Mouse (Mus musculus): ENCODE measurements at regions not wholly inside any gene's neighbourhood (a gene's known extent, or its start where the extent isn't known, plus 50 kb on each side); places are given as distances from the start of the nearest gene placed in this dataset.

DNA sequence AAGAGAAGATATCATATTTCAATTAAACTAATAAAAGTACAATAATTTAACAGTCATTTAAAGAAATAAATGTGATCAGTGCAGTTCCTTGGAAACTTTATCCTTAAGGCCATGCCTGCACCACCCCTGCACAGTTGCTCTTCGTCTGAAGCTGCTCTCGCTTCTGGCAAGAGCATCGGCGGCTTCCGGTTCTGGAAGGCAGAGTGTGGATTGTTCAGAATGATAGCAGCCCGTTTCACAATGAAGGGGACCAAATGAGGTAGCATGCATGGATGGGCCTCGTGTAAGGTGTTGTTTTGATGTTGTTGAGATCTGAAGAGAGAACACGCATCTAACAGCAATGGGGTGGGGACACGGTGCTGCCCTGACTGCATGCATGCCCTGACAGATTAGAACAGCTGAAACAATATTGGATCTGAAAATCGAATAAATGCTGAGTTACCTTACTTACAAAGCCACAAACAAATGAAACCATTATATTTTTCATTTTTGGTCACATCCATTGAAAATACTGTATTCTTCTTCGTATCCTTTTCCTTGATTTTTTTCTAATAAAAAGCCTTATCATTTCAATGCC is 154.3 kb downstream of the Fam198b start:
- H3K4me1 ChIP-seq (ENCODE audit: control insufficient read depth, insufficient read depth) = no peaks in the 10 kb centered on the region

DNA sequence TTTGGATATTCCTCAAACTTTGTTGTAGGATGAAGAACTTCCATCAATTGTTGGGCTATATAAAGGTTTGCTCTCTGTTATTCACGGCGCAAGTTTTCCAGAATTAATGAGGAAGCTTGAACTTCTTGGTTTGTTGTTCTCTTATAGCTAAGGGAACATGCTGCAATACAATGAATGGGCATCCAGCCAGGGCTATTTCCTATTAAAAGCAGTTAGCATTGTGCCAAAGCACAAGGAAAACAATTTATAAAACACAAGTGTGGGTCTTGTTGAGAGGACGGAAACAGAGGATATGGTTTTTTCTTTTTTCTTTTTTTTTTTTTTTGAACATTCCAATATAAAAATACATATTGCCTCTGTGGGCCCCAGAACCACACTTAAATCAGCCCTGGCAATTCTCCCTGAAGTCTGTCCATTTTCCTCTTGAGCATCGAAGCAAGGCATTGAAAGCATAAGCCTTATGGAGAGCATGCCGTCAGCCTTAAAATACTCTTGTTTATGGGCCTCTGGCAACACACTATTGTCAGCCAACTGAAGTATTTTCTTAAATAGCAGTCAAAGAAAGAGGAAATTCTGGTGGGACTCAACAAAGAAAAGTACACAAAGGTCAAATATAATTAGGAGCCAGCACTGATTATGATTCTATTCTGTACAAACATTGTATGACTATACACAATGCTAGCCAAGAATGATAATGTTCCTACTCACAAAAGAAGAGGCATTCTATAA is 158.6 kb downstream of the Fam198b start:
- Histone ChIP-seq H3K9ac (replicated peaks; ENCODE audit: low read depth, low read length) (no peak overlapping the region), H3K36me3 (replicated peaks; ENCODE audit: control insufficient read depth, insufficient read depth, low read length) (no peaks in the 10 kb centered on the region), H3K9me3 (replicated peaks; ENCODE audit: control insufficient read depth, low read length) (0 out of 2 replicates have a peak, but pooled peaks cover 3% of the 10 kb centered on the region), H3K4me2 (ENCODE audit: low read depth, low read length) (no peak overlapping the region), H3K27ac (ENCODE audit: low read depth) (peak overlapping the region; percentile 67), H3K27me3 (ENCODE audit: control insufficient read depth, insufficient read depth, low read length) (no peaks in the 10 kb centered on the region), H3K4me3 (ENCODE audit: low read depth, low read length) (no peak overlapping the region), H3K4me1 (ENCODE audit: control insufficient read depth, insufficient read depth) (no peaks in the 10 kb centered on the region)
- DNase-seq (ENCODE audit: low spot score) (peak; percentile 77), ATAC-seq (ENCODE audit: insufficient read depth, low read depth) (peak; percentile 77)
- TF ChIP-seq EP300 (IDR thresholded peaks at IDR 0.05; ENCODE audit: low read depth) (peak; percentile 90), CTCF (IDR thresholded peaks at IDR 0.05; ENCODE audit: low read depth) (no peak)
- WGBS = 41% methylated on average over 5 of the region's 5 CpGs

More for the DNA sequence above, 154.3 kb downstream of the Fam198b start:
- no peaks in the 10 kb centered on the region for H3K27me3 ChIP-seq (ENCODE audit: control insufficient read depth, insufficient read depth, low read length)
- H3K9me3 ChIP-seq (replicated peaks; ENCODE audit: control insufficient read depth, low read length) = no peaks in the 10 kb centered on the region
- DNase-seq (ENCODE audit: low spot score) = no peak
- H3K4me3 ChIP-seq (ENCODE audit: low read depth, low read length) = no peak overlapping the region
- H3K9ac ChIP-seq (replicated peaks; ENCODE audit: low read depth, low read length) = no peak overlapping the region
- H3K4me2 ChIP-seq (ENCODE audit: low read depth, low read length) = no peak overlapping the region
- 51% methylated on average over 11 of the region's 11 CpGs for WGBS
- H3K27ac ChIP-seq (ENCODE audit: low read depth) = no peak overlapping the region
- no peaks in the 10 kb centered on the region for H3K36me3 ChIP-seq (replicated peaks; ENCODE audit: control insufficient read depth, insufficient read depth, low read length)
- TF ChIP-seq CTCF (IDR thresholded peaks at IDR 0.05; ENCODE audit: low read depth) (no peak), EP300 (IDR thresholded peaks at IDR 0.05; ENCODE audit: low read depth) (no peak)
- no peak for ATAC-seq (ENCODE audit: insufficient read depth, low read depth)

DNA sequence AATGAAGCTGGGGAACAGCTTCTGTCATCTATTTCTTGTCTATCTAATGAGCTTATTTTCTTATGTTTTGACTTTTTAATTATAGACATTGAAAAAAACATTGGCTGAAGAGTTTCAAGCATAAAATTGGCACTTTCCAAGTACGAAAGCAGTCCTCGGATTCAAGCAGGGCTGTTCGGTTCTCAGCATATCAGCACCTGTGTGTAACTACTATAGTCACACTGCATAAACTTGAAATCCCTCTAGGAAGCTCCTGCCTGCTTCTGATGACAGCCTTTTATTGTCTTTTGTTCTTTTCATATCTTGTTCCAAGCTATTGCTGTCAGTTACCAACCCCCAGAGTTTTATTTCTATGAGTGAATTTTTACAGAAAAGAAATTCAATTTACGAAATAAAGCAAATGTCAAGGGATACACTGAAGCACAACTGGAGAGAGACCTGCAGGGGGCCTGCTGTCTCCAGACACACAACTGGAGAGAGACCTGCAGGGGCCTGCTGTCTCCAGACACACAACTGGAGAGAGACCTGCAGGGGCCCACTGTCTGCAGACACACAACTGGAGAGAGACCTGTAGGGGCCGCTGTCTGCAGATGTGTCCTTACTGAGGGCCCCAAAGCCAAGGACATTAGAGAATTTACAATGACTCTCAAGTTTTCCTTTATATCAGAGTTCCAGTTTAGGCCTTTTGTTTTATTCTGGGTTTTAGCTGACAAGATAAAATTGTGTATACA is 165.3 kb downstream of the Fam198b start:
- ATAC-seq (ENCODE audit: insufficient read depth, low read depth) = no peak

DNA sequence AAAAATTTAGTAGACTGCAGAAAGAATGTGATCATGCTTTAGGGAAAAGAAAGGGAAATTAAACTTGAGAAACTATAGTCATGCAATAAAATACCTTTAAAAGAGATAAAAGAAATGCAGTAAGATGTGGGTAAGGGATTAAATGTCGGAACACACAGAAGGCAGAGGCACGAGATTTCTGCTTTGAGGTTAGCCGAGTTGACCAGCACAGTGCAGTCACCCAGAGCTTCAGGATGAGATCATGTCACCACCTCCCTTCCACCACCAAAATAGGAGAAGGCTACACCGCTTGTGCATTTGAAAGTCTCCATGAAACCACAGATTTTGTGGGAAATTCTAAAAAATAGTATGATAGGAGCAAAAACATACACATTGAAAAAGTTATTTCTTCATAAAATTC is 166.6 kb downstream of the Fam198b start:
- Histone ChIP-seq H3K4me2 (ENCODE audit: low read depth, low read length) (no peak overlapping the region), H3K27me3 (ENCODE audit: control insufficient read depth, insufficient read depth, low read length) (no peaks in the 10 kb centered on the region), H3K36me3 (replicated peaks; ENCODE audit: control insufficient read depth, insufficient read depth, low read length) (no peaks in the 10 kb centered on the region), H3K9ac (replicated peaks; ENCODE audit: low read depth, low read length) (no peak overlapping the region), H3K9me3 (replicated peaks; ENCODE audit: control insufficient read depth, low read length) (no peaks in the 10 kb centered on the region), H3K4me1 (ENCODE audit: control insufficient read depth, insufficient read depth) (peaks cover 27% of the 10 kb centered on the region), H3K4me3 (ENCODE audit: low read depth, low read length) (no peak overlapping the region), H3K27ac (ENCODE audit: low read depth) (no peak overlapping the region)
- no peak for TF ChIP-seq CTCF (IDR thresholded peaks at IDR 0.05; ENCODE audit: low read depth)
- no peak for TF ChIP-seq EP300 (IDR thresholded peaks at IDR 0.05; ENCODE audit: low read depth)
- peak; percentile 22 for DNase-seq (ENCODE audit: low spot score)
- whole genome bisulfite sequencing = 51% methylated on average over 4 of the region's 4 CpGs
- no peak for ATAC-seq (ENCODE audit: insufficient read depth, low read depth)

More for the DNA sequence above, 165.3 kb downstream of the Fam198b start:
- Histone ChIP-seq H3K4me3 (ENCODE audit: low read depth, low read length) (no peak overlapping the region), H3K4me1 (ENCODE audit: control insufficient read depth, insufficient read depth) (peaks cover 27% of the 10 kb centered on the region), H3K27me3 (ENCODE audit: control insufficient read depth, insufficient read depth, low read length) (no peaks in the 10 kb centered on the region), H3K27ac (ENCODE audit: low read depth) (no peak overlapping the region), H3K36me3 (replicated peaks; ENCODE audit: control insufficient read depth, insufficient read depth, low read length) (no peaks in the 10 kb centered on the region), H3K9ac (replicated peaks; ENCODE audit: low read depth, low read length) (no peak overlapping the region), H3K4me2 (ENCODE audit: low read depth, low read length) (no peak overlapping the region), H3K9me3 (replicated peaks; ENCODE audit: control insufficient read depth, low read length) (0 out of 2 replicates have a peak, but pooled peaks cover 3% of the 10 kb centered on the region)
- no peak for DNase-seq (ENCODE audit: low spot score)
- WGBS = 74% methylated on average over 5 of the region's 5 CpGs
- TF ChIP-seq CTCF (IDR thresholded peaks at IDR 0.05; ENCODE audit: low read depth) (0 out of 2 replicates have a peak, but pooled peaks have one; percentile 11), EP300 (IDR thresholded peaks at IDR 0.05; ENCODE audit: low read depth) (no peak)

DNA sequence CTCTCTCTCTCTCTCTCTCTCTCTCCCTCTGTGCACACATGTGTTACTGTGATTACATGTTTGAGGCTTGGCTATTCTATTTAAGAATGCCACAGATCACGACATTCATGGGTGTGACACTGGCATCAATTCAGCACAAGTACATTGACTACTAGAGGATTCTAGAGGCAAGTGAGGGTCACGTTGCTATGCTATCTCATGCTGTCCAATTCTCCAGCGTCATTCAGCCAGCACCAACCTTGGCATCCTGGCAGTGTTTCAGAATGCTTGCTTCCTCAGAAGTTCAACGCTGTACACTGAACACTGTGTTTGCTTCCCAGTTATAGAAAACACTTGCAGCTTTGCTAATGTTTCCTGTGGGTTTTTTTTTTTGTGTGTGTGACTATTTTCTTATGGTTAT is 167.6 kb downstream of the Fam198b start:
- ATAC-seq (ENCODE audit: insufficient read depth, low read depth) (peak; percentile 87), DNase-seq (ENCODE audit: low spot score) (peak; percentile 89)
- no peaks in the 10 kb centered on the region for H3K27me3 ChIP-seq (ENCODE audit: control insufficient read depth, insufficient read depth, low read length)
- H3K4me3 ChIP-seq (ENCODE audit: low read depth, low read length) = no peak overlapping the region
- H3K4me1 ChIP-seq (ENCODE audit: control insufficient read depth, insufficient read depth) = peaks cover 27% of the 10 kb centered on the region
- H3K9ac ChIP-seq (replicated peaks; ENCODE audit: low read depth, low read length) = no peak overlapping the region
- H3K36me3 ChIP-seq (replicated peaks; ENCODE audit: control insufficient read depth, insufficient read depth, low read length) = no peaks in the 10 kb centered on the region
- H3K9me3 ChIP-seq (replicated peaks; ENCODE audit: control insufficient read depth, low read length) = no peaks in the 10 kb centered on the region
- H3K27ac ChIP-seq (ENCODE audit: low read depth) = peak overlapping the region; percentile 79
- no peak overlapping the region for H3K4me2 ChIP-seq (ENCODE audit: low read depth, low read length)
- whole genome bisulfite sequencing = 4% methylated on average over 4 of the region's 4 CpGs
- TF ChIP-seq EP300 (IDR thresholded peaks at IDR 0.05; ENCODE audit: low read depth) (0 out of 2 replicates have a peak, but pooled peaks have one; percentile 18), CTCF (IDR thresholded peaks at IDR 0.05; ENCODE audit: low read depth) (no peak)

All from heart, postnatal 0 days (tissue).